Mouse (Mus musculus) bone marrow, adult 2 months (tissue): ENCODE results near the gene Lyrm9. TPM values are rescaled to one million over a fixed set of nuclear protein-coding genes. Genes with fewer than 3 reads are reported as not detected.
"Not testable (repeated sequence)": the region's sequence is repeated elsewhere in the genome, so short reads cannot be mapped to it uniquely, and the experiment has no call there.

Experiments
- H3K27ac ChIP-seq: fragments of 200-500 bp; 2 replicates; pipeline ENCODE4 v1.5.1; 2012; ENCODE audit warnings: low read depth, mild to moderate bottlenecking, control low read depth, inconsistent platforms, low read length; ENCODE audit not compliant: control insufficient read depth, poor library complexity, insufficient read depth
- H3K4me1 ChIP-seq: fragments of 200-500 bp; 2 replicates; pipeline ENCODE4 v1.6.1; 2011; ENCODE audit warnings: low read length; ENCODE audit not compliant: control insufficient read depth, insufficient read depth
- H3K4me3 ChIP-seq: fragments of 200-500 bp; replicated peaks from 2 replicates; pipeline ENCODE3; 2011; ENCODE audit warnings: mild to moderate bottlenecking, low read depth, low read length, control low read depth; ENCODE audit not compliant: control insufficient read depth
- CTCF ChIP-seq: fragments of 200-500 bp; IDR thresholded peaks from 2 replicates; pipeline ENCODE4 v1.5.1; 2011; ENCODE audit warnings: low read length, control low read depth; ENCODE audit not compliant: control insufficient read depth, insufficient read depth
- POLR2A ChIP-seq: fragments of 200-500 bp; IDR thresholded peaks from 2 replicates; pipeline ENCODE4 v1.6.1; 2011; ENCODE audit warnings: low read depth, mild to moderate bottlenecking, control low read depth, low read length, borderline replicate concordance; ENCODE audit not compliant: control insufficient read depth
- WGBS: fragments of 180-500 bp; shearing (Covaris S2); methylation state at CpG from one replicate; pipeline ENCODE4 v1.1.7; 2018; 5-methylcytosine and 5-hydroxymethylcytosine counted together
- polyA plus RNA-seq: library from polyadenylated mRNA; stranded (reverse); fragments of >200 nt; gene quantifications from 2 replicates; pipeline ENCODE4 v1.2.4, GENCODE M21; 2011; ENCODE audit warnings: low replicate concordance; ENCODE audit not compliant: missing spikeins, insufficient read depth, insufficient read length

The Lyrm9 gene
- polyA plus RNA-seq, 1 experiment: 27.0 TPM

- 39% methylated on average over 3 of the region's 3 CpGs for WGBS
- Histone ChIP-seq H3K4me3 (no peak overlapping the region), H3K4me1 (peaks cover 2% of the 10 kb centered on the region; the same call in 1 of the 2 replicates), H3K27ac (no peak overlapping the region)
- TF ChIP-seq POLR2A (no peak), CTCF (no peak)
Observed at GRCm38 (mm10) chr11:78866486-78866885, 40.1 kb downstream of the Lyrm9 start.

GRCm38 (mm10) chr11:78867696-78868095, 41.3 kb downstream of the Lyrm9 start:
- 62% methylated on average over 3 of the region's 3 CpGs for WGBS

GRCm38 (mm10) chr11:78869205-78869604, 42.8 kb downstream of the Lyrm9 start:
- not testable (repeated sequence) for H3K4me1 ChIP-seq, H3K4me3 ChIP-seq, H3K27ac ChIP-seq
- WGBS: 90% methylated on average over 8 of the region's 8 CpGs

More at GRCm38 (mm10) chr11:78867696-78868095, 41.3 kb downstream of the Lyrm9 start:
- no peak overlapping the region for H3K4me3 ChIP-seq
- TF ChIP-seq POLR2A (no peak), CTCF (no peak)
- H3K4me1 ChIP-seq: peaks cover 7% of the 10 kb centered on the region; the same call in 1 of the 2 replicates
- no peak overlapping the region for H3K27ac ChIP-seq

- Histone ChIP-seq H3K4me1 (peaks cover 7% of the 10 kb centered on the region), H3K27ac (no peak overlapping the region), H3K4me3 (no peak overlapping the region)
- TF ChIP-seq POLR2A (no peak), CTCF (no peak)
- 79% methylated on average over 4 of the region's 4 CpGs for WGBS
Observed at GRCm38 (mm10) chr11:78870891-78871290, 44.5 kb downstream of the Lyrm9 start.

- Histone ChIP-seq H3K4me3 (no peak overlapping the region), H3K27ac (no peak overlapping the region), H3K4me1 (peaks cover 7% of the 10 kb centered on the region)
- no peak for TF ChIP-seq CTCF
- no peak for TF ChIP-seq POLR2A
- WGBS: 62% methylated on average over 2 of the region's 2 CpGs
Observed at GRCm38 (mm10) chr11:78872782-78873181, 46.4 kb downstream of the Lyrm9 start.

- H3K4me3 ChIP-seq: no peak overlapping the region
- H3K27ac ChIP-seq: no peak overlapping the region
- 90% methylated on average over 3 of the region's 3 CpGs for WGBS
- H3K4me1 ChIP-seq: no peaks in the 10 kb centered on the region
- TF ChIP-seq CTCF: no peak
- no peak for TF ChIP-seq POLR2A
Observed at GRCm38 (mm10) chr11:78879727-78880126, 53.3 kb downstream of the Lyrm9 start.

- no peak overlapping the region for H3K4me3 ChIP-seq
- H3K4me1 ChIP-seq: no peaks in the 10 kb centered on the region; the same call in 1 of the 2 replicates
- no peak for TF ChIP-seq POLR2A
- no peak for TF ChIP-seq CTCF
- no peak overlapping the region for H3K27ac ChIP-seq
- 22% methylated on average over 1 of the region's 1 CpGs for WGBS
Observed at GRCm38 (mm10) chr11:78886693-78887092, 60.3 kb downstream of the Lyrm9 start.

- no peak overlapping the region for H3K27ac ChIP-seq
- no peaks in the 10 kb centered on the region; the same call in 1 of the 2 replicates for H3K4me1 ChIP-seq
- TF ChIP-seq POLR2A: no peak
- TF ChIP-seq CTCF: no peak
- WGBS: 36% methylated on average over 8 of the region's 9 CpGs
- peak overlapping the region; percentile 14 for H3K4me3 ChIP-seq
Observed at GRCm38 (mm10) chr11:78887102-78887971, 61.0 kb downstream of the Lyrm9 start.

GRCm38 (mm10) chr11:78889156-78889555, 62.8 kb downstream of the Lyrm9 start:
- WGBS: 81% methylated on average over 4 of the region's 4 CpGs
- H3K4me3 ChIP-seq: no peak overlapping the region
- no peak overlapping the region for H3K27ac ChIP-seq
- TF ChIP-seq POLR2A: no peak
- no peak for TF ChIP-seq CTCF
- no peaks in the 10 kb centered on the region; the same call in 1 of the 2 replicates for H3K4me1 ChIP-seq

Other genes starting within 250 kb of the Lyrm9 start
- 18.1 and 44.6 TPM in 2 replicates for gene Nlk, start 129.2 kb upstream of the Lyrm9 start, polyA plus RNA-seq
- gene Ccnq, start 74.9 kb upstream of the Lyrm9 start, polyA plus RNA-seq: 11.2 and 11.7 TPM in 2 replicates
- not detected in 2 replicates for gene Nos2, start 94.2 kb downstream of the Lyrm9 start, polyA plus RNA-seq
- 54.4 and 58.6 TPM in 2 replicates for gene Lgals9, start 158.4 kb downstream of the Lyrm9 start, polyA plus RNA-seq